Mouse (Mus musculus): ENCODE measurements around the gene Gm2663. TPM values are rescaled to one million over a fixed set of nuclear protein-coding genes. Genes with fewer than 3 reads are reported as not detected.
"Not testable (repeated sequence)": the region's sequence is repeated elsewhere in the genome, so short reads cannot be mapped to it uniquely, and the experiment has no call there.

Gene Gm2663
- total RNA-seq (2021): not detected
- long read RNA-seq, experiment 1: 0 reads
- long read RNA-seq, experiment 2: 0 reads

GRCm38 (mm10) chr6:40999379-40999778 lies at the start of gene Gm2663:
Gene Gm2663, minus strand, starts transcription at chr6:40999479.
- H3K27ac ChIP-seq; DNase-seq; H3K4me3 ChIP-seq; intact Hi-C loops (cut with DNase I): not testable (repeated sequence)

GRCm38 (mm10) chr6:41048602-41049001 lies 49.3 kb upstream of the Gm2663 start:
- Histone ChIP-seq H3K27ac (no peak overlapping the region), H3K4me3 (no peak overlapping the region)
- no peak for TF ChIP-seq CTCF (IDR thresholded peaks at IDR 0.05)
- intact Hi-C loops (cut with DNase I): no loop called here
- DNase-seq: no peak

GRCm38 (mm10) chr6:41047961-41048360 lies 48.7 kb upstream of the Gm2663 start:
- DNase-seq: no peak
- intact Hi-C loops (cut with DNase I): no loop called here
- no peak for TF ChIP-seq CTCF (IDR thresholded peaks at IDR 0.05)
- no peak overlapping the region for H3K4me3 ChIP-seq
- H3K27ac ChIP-seq: no peak overlapping the region

GRCm38 (mm10) chr6:41047202-41047601 lies 47.9 kb upstream of the Gm2663 start:
- Histone ChIP-seq H3K27ac (no peak overlapping the region), H3K4me3 (no peak overlapping the region)
- intact Hi-C loops (cut with DNase I): no loop called here
- no peak for DNase-seq
- TF ChIP-seq CTCF (IDR thresholded peaks at IDR 0.05): no peak

GRCm38 (mm10) chr6:41046553-41046952 lies 47.3 kb upstream of the Gm2663 start:
- DNase-seq: no peak
- no peak overlapping the region for H3K4me3 ChIP-seq
- no peak overlapping the region for H3K27ac ChIP-seq
- TF ChIP-seq CTCF (IDR thresholded peaks at IDR 0.05): peak; percentile 32
- intact Hi-C loops (cut with DNase I): no loop called here

- intact Hi-C loops (cut with DNase I): no loop called here
- Histone ChIP-seq H3K27ac (no peak overlapping the region), H3K4me3 (no peak overlapping the region)
- TF ChIP-seq CTCF (IDR thresholded peaks at IDR 0.05): no peak
- DNase-seq: no peak
Observed at GRCm38 (mm10) chr6:41044753-41045152, 45.5 kb upstream of the Gm2663 start.

GRCm38 (mm10) chr6:41044314-41044713 lies 45.0 kb upstream of the Gm2663 start:
- no peak overlapping the region for H3K4me3 ChIP-seq
- no peak for TF ChIP-seq CTCF (IDR thresholded peaks at IDR 0.05)
- intact Hi-C loops (cut with DNase I): no loop called here
- no peak for DNase-seq
- H3K27ac ChIP-seq: no peak overlapping the region

- intact Hi-C loops (cut with DNase I): no loop called here
- no peak for TF ChIP-seq CTCF (IDR thresholded peaks at IDR 0.05)
- no peak within 1 kb of the TSS for H3K27ac ChIP-seq
- no peak for DNase-seq
- no peak within 1 kb of the TSS for H3K4me3 ChIP-seq
Observed at GRCm38 (mm10) chr6:41035409-41035808, 36.1 kb upstream of the Gm2663 start, which contains the start of gene 2210010C04Rik. Gene 2210010C04Rik, minus strand, starts transcription at chr6:41035509.

GRCm38 (mm10) chr6:41032802-41033201 lies 33.5 kb upstream of the Gm2663 start:
- no peak for TF ChIP-seq CTCF (IDR thresholded peaks at IDR 0.05)
- Histone ChIP-seq H3K4me3 (no peak overlapping the region), H3K27ac (no peak overlapping the region)
- intact Hi-C loops (cut with DNase I): no loop called here
- no peak for DNase-seq

- Histone ChIP-seq H3K4me3 (no peak overlapping the region), H3K27ac (no peak overlapping the region)
- no peak for DNase-seq
- no peak for TF ChIP-seq CTCF (IDR thresholded peaks at IDR 0.05)
- intact Hi-C loops (cut with DNase I): no loop called here
Observed at GRCm38 (mm10) chr6:41032231-41032630, 33.0 kb upstream of the Gm2663 start.

- H3K27ac ChIP-seq: no peak overlapping the region
- intact Hi-C loops (cut with DNase I): no loop called here
- H3K4me3 ChIP-seq: no peak overlapping the region
- DNase-seq: no peak
- TF ChIP-seq CTCF (IDR thresholded peaks at IDR 0.05): no peak
Observed at GRCm38 (mm10) chr6:41030821-41031220, 31.5 kb upstream of the Gm2663 start.

GRCm38 (mm10) chr6:41027053-41027452 lies 27.8 kb upstream of the Gm2663 start:
- peak; percentile 19 for DNase-seq
- H3K4me3 ChIP-seq: no peak overlapping the region
- TF ChIP-seq CTCF (IDR thresholded peaks at IDR 0.05): no peak
- intact Hi-C loops (cut with DNase I): no loop called here
- no peak overlapping the region for H3K27ac ChIP-seq

GRCm38 (mm10) chr6:41025873-41026650 lies 26.8 kb upstream of the Gm2663 start:
- intact Hi-C loops (cut with DNase I): no loop called here
- H3K27ac ChIP-seq: no peak overlapping the region
- TF ChIP-seq CTCF (IDR thresholded peaks at IDR 0.05): no peak
- DNase-seq: no peak
- no peak overlapping the region for H3K4me3 ChIP-seq

GRCm38 (mm10) chr6:41019140-41019539 lies 19.9 kb upstream of the Gm2663 start:
- no peak for DNase-seq
- no peak for TF ChIP-seq CTCF (IDR thresholded peaks at IDR 0.05)
- intact Hi-C loops (cut with DNase I): no loop called here
- H3K4me3 ChIP-seq: no peak overlapping the region
- H3K27ac ChIP-seq: no peak overlapping the region

All from gastrocnemius, adult 2 months (tissue).